Mouse (Mus musculus) right cerebral cortex, postnatal 25 days (tissue): ENCODE results near the gene Rap1gap.

Source experiments
- DNase-seq: peaks from one replicate; pipeline ENCODE4 v3.0.0; 2022

The Rap1gap gene

GRCm38 (mm10) chr4:137749680-137750079 lies 85.2 kb downstream of the Rap1gap start:
- no peak for DNase-seq

GRCm38 (mm10) chr4:137750121-137750520 lies 85.6 kb downstream of the Rap1gap start:
- no peak for DNase-seq

GRCm38 (mm10) chr4:137751310-137751709 lies 86.8 kb downstream of the Rap1gap start:
- DNase-seq: no peak

GRCm38 (mm10) chr4:137751717-137752116 lies 87.2 kb downstream of the Rap1gap start:
- no peak for DNase-seq

GRCm38 (mm10) chr4:137752471-137752870 lies 87.9 kb downstream of the Rap1gap start:
- no peak for DNase-seq

GRCm38 (mm10) chr4:137753199-137753598 lies 88.7 kb downstream of the Rap1gap start:
- DNase-seq: no peak

GRCm38 (mm10) chr4:137754446-137754845 lies 89.9 kb downstream of the Rap1gap start:
- DNase-seq: no peak

GRCm38 (mm10) chr4:137762886-137763285 lies 98.4 kb downstream of the Rap1gap start:
- no peak for DNase-seq

GRCm38 (mm10) chr4:137763920-137764495 lies 99.5 kb downstream of the Rap1gap start:
- no peak for DNase-seq

- no peak for DNase-seq
Observed at GRCm38 (mm10) chr4:137764621-137765020, 100.1 kb downstream of the Rap1gap start.

GRCm38 (mm10) chr4:137765554-137765971 lies 101.0 kb downstream of the Rap1gap start:
- peak; percentile 18 for DNase-seq

- DNase-seq: no peak
Observed at GRCm38 (mm10) chr4:137766365-137766764, 101.8 kb downstream of the Rap1gap start.

GRCm38 (mm10) chr4:137768381-137768780 lies 103.9 kb downstream of the Rap1gap start:
- DNase-seq: no peak

GRCm38 (mm10) chr4:137768831-137769230 lies 104.3 kb downstream of the Rap1gap start:
- DNase-seq: no peak

GRCm38 (mm10) chr4:137769635-137770034 lies 105.1 kb downstream of the Rap1gap start:
- DNase-seq: no peak

GRCm38 (mm10) chr4:137770901-137771612 lies 106.5 kb downstream of the Rap1gap start:
- DNase-seq: no peak

GRCm38 (mm10) chr4:137771749-137772148 lies 107.2 kb downstream of the Rap1gap start:
- no peak for DNase-seq

GRCm38 (mm10) chr4:137772438-137773056 lies 108.0 kb downstream of the Rap1gap start:
- DNase-seq: no peak

- no peak for DNase-seq
Observed at GRCm38 (mm10) chr4:137773369-137773899, 108.9 kb downstream of the Rap1gap start.

- DNase-seq: no peak
Observed at GRCm38 (mm10) chr4:137774013-137774412, 109.5 kb downstream of the Rap1gap start.

- no peak for DNase-seq
Observed at GRCm38 (mm10) chr4:137774505-137774904, 110.0 kb downstream of the Rap1gap start.

GRCm38 (mm10) chr4:137777866-137778265 lies 113.3 kb downstream of the Rap1gap start:
- no peak for DNase-seq

GRCm38 (mm10) chr4:137778397-137779184 lies 114.1 kb downstream of the Rap1gap start:
- DNase-seq: no peak
